Mouse (Mus musculus) gonadal fat pad, adult 2 months (tissue): ENCODE measurements around the gene Map3k7cl. TPM values are rescaled to one million over a fixed set of nuclear protein-coding genes. Genes with fewer than 3 reads are reported as not detected.

Experiments
- DNase-seq: peaks from one replicate; pipeline ENCODE4 v3.0.0-alpha.2; 2012; ENCODE audit warnings: low read depth
- polyA plus RNA-seq: library from polyadenylated mRNA; depleted of rRNA; stranded (reverse); fragments of >200 nt; gene quantifications from 2 replicates; pipeline ENCODE4 v1.2.3, GENCODE M21; 2012; rRNA removed

The Map3k7cl gene
- polyA plus RNA-seq: 5.4 and 5.5 TPM in 2 replicates

GRCm38 (mm10) chr16:87552907-87553691, at the start of gene Map3k7cl:
Gene Map3k7cl (plus strand): TSS chr16:87553330.
- no peak for DNase-seq

GRCm38 (mm10) chr16:87511706-87512105, 41.4 kb upstream of the Map3k7cl start:
- DNase-seq: no peak

GRCm38 (mm10) chr16:87512331-87512730, 40.8 kb upstream of the Map3k7cl start:
- DNase-seq: no peak

- DNase-seq: no peak
Observed at GRCm38 (mm10) chr16:87524228-87524627, 28.9 kb upstream of the Map3k7cl start.

- no peak for DNase-seq
Observed at GRCm38 (mm10) chr16:87527553-87528249, 25.4 kb upstream of the Map3k7cl start.

GRCm38 (mm10) chr16:87528755-87529154, 24.4 kb upstream of the Map3k7cl start:
- DNase-seq: no peak

- no peak for DNase-seq
Observed at GRCm38 (mm10) chr16:87548348-87548747, 4.8 kb upstream of the Map3k7cl start.

- no peak for DNase-seq
Observed at GRCm38 (mm10) chr16:87556320-87556719, 3.2 kb downstream of the Map3k7cl start.

GRCm38 (mm10) chr16:87561501-87561900, 8.4 kb downstream of the Map3k7cl start:
- DNase-seq: no peak

- DNase-seq: no peak
Observed at GRCm38 (mm10) chr16:87563524-87563923, 10.4 kb downstream of the Map3k7cl start.

- no peak for DNase-seq
Observed at GRCm38 (mm10) chr16:87564564-87564963, 11.4 kb downstream of the Map3k7cl start.

- no peak for DNase-seq
Observed at GRCm38 (mm10) chr16:87567572-87567971, 14.4 kb downstream of the Map3k7cl start.

- DNase-seq: no peak
Observed at GRCm38 (mm10) chr16:87568241-87568640, 15.1 kb downstream of the Map3k7cl start.

GRCm38 (mm10) chr16:87569576-87570105, 16.5 kb downstream of the Map3k7cl start:
- no peak for DNase-seq

GRCm38 (mm10) chr16:87570334-87570733, 17.2 kb downstream of the Map3k7cl start:
- no peak for DNase-seq

GRCm38 (mm10) chr16:87573409-87573808, 20.3 kb downstream of the Map3k7cl start:
- no peak for DNase-seq

GRCm38 (mm10) chr16:87574160-87574559, 21.0 kb downstream of the Map3k7cl start:
- no peak for DNase-seq

GRCm38 (mm10) chr16:87575600-87575999, 22.5 kb downstream of the Map3k7cl start:
- no peak for DNase-seq

- DNase-seq: no peak
Observed at GRCm38 (mm10) chr16:87578881-87579280, 25.8 kb downstream of the Map3k7cl start.

- DNase-seq: peak; percentile 34
Observed at GRCm38 (mm10) chr16:87579462-87579861, 26.3 kb downstream of the Map3k7cl start.

GRCm38 (mm10) chr16:87582776-87583175, 29.6 kb downstream of the Map3k7cl start:
- DNase-seq: no peak

- no peak for DNase-seq
Observed at GRCm38 (mm10) chr16:87584618-87585017, 31.5 kb downstream of the Map3k7cl start.
